Mouse (Mus musculus): ENCODE results near the gene Nabp2.

Gene Nabp2

GRCm38 (mm10) chr10:128359226-128359625 is 52.1 kb downstream of the Nabp2 start:
- DNase-seq (ENCODE audit: low spot score in 2 of 2): no peak

- peak; percentile 39 to 64 for DNase-seq (ENCODE audit: low spot score in 2 of 2)
Measured at GRCm38 (mm10) chr10:128358796-128359195, 52.5 kb downstream of the Nabp2 start.

All from natural killer cell, adult 2 months (primary cell).